Mouse (Mus musculus) spleen, postnatal 36 days (tissue): ENCODE data around the gene Prr13.

Experiments used
- DNase-seq, 2 experiments: peaks; one replicate each; pipeline ENCODE4 v3.0.0; 2022; ENCODE audit warnings: low spot score in 2 of 2, mixed read lengths in 1 of 2

The Prr13 gene

DNA sequence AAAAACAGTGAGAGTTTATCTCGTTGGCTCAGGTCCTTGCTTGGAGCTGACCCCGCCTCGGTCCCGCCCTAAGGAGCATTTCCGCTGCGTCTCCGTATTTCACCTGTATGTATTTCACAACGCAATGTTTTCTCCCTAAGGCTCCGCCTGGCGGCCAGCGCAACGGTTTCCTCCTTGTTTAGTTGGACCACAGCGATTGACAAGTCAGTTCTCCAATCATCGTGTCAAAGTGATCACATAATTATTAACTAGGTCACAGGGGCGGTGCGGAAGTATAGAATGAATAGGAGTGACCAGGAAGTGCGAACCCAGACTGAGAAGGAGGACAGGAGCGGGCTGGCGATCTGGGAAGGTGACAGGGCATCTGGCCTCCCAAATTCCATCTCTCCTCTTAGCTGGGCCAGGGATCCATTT, at the start of gene Prr13:
Gene Prr13, plus strand, starts transcription at position 125 of the 414 bp plus-strand sequence.
- DNase-seq = peak; percentile 95 to 97

DNA sequence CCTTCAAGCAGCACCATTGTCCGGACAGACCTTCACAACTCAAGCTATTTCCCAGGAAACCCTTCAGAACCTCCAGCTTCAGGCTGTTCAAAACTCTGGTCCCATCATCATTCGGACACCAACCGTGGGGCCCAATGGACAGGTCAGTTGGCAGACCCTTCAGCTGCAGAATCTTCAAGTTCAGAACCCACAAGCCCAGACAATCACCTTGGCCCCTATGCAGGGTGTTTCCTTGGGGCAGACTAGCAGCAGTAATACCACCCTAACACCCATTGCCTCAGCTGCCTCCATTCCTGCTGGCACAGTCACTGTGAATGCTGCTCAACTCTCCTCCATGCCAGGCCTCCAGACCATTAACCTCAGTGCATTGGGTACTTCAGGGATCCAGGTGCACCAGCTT, 49.5 kb upstream of the Prr13 start:
- DNase-seq = no peak

DNA sequence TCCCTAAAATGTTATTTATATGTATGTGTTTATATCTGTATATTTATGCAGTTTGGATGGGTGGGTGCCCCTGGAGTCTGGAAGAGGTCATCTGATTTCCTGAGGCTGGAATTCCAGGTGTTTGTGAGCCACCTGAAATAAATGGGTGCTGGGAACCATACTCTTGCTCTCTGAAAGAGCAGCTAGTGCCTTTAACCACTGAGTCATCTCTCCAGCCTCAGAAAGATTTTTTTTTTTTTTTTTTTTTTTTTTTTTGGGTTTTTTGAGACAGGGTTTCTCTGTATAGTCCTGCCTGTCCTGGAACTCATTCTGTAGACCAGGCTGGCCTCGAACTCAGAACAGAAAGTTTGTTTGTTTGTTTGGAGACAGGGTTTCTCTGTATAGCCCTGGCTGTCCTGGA, 47.8 kb upstream of the Prr13 start:
- no peak for DNase-seq

DNA sequence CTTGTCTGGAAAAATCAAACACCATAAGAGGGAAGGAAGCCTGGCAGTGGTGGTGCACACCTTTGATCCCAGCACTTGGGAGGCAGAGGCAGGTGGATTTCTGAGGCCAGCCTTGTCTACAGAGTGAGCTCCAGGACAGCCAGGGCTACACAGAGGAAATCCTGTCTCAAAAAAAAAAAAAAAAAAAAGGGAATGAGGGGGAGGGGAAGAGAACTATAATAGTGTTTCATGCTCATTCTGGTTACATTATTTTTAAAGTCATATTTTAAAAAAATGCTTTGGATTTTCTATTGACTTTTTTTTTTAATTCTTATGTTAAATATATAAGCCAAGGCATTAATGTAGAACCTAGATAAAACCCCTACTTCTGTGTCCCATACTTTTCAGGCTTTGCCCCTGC, 45.1 kb upstream of the Prr13 start:
- DNase-seq = no peak

DNA sequence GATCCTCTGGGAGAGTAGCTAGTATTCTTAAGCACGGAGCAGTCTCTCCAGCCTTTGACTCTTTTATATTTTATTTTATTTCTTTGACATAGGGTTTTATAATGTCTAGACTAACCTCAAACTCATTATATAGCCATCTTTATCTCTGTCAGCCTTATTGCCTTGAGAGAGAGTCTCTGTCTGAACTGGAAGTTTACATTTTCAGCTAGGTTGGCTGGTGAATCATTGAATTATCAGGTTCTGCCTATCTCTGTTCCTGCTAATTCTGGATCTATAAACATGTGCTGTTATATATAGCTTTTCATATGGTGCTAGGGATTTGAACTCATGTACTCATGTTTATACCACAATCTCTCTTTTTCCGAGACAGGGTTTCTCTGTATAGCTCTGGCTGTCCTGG, 41.3 kb upstream of the Prr13 start:
- no peak for DNase-seq

DNA sequence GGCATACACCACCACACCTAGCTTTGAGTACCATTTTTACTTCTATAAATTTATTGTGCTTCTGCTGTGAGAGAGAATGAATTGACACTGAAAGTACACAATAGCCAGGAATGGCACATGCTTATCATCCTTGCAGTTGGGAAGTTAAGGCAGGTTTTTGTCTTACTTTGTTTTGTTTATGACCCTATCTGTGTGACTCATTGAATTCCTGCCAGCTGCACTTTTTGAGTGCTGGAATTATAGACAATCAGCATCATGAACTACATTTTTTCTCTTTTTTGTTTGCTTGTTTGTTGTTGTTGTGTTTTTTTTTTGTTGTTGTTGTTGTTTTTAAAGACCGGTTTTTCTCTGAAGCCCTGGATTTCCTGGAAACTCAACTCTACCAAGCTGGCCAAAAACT, 37.8 kb upstream of the Prr13 start:
- DNase-seq = no peak

DNA sequence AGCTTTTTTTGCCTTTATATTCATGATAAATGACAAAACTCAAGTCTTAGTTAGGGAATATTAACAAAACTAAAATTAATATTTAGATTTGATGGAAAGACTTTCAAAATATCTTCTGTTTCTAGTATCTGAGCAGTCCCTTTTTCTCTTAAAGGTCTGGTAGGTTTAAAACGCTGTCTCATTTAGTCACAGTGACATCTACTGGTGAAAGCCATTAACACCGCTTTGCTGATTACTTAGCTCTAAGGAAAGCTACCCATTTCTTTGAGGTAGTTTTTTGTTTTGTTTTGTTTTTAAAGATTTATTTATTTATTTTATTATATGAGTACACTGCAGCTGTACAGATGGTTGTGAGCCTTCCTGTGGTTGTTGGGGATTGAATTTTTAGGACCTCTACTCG, 37.4 kb upstream of the Prr13 start:
- DNase-seq = peak; percentile 22 to 37

DNA sequence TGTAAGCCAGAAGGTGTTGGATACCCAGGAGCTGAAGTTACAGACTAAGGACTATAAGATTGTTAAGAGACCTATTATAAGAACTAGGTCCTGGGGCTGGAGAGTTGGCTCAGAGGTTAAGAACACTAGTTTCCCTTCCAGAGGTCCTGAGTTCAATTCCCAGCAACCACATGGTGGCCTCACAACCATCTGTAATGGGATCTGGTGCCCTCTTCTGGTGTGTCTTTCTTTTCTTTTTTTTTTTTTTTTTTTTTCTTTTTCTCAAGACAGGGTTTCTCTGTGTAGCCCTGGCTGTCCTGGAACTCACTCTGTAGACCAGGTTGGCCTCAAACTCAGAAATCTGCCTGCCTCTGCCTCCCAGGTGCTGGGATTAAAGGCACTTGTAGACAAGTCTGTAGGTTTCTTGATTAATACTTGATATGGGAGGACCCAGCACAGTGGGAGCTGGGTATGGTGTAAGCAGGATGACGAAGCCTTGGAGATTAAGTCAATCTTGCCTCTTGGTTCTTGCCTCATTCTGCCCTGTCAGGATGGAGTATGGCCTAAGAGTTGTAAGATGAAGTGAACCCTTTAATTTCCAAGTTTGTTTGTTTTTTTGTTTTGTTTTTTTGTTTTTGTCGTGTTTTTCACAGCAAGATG, 35.1 kb upstream of the Prr13 start:
- DNase-seq = no peak

DNA sequence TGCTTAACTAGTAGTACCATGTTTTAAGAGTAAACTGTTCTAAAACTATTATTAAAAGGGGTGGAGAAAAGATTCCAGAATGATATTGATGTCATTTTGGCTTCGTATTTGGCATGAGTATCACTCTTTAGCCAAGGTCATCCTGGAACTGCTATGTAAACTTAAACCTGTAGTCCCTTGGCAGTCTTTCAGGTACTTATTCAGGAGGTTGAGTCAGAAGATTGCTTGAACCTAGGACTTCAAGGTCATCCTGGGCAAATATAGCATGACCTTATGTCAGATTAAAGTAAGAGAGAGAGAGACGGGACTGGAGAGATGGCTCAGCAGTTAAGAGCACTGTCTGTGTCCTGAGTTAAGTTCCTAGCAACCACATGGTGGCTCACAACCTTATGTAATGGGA, 34.2 kb upstream of the Prr13 start:
- DNase-seq = no peak

DNA sequence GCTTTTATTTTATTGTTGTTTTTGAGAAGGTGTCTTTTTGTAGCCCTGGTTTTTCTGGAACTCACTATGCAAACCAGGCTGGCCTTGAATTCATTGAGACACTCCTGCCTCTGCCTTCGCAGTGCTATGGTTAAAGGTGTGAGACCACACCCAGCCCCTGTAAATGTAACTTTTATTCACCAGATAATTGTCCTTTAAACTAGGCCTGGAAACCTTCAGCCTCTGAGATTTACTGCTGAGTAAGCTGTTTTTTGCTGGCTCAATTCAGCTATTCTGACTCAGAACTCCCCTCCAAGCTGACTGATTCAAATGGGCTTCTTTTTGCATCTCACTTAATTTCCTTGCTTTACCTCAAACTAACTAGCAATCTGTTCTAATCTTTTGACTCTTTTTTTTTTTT, 31.9 kb upstream of the Prr13 start:
- DNase-seq = no peak

DNA sequence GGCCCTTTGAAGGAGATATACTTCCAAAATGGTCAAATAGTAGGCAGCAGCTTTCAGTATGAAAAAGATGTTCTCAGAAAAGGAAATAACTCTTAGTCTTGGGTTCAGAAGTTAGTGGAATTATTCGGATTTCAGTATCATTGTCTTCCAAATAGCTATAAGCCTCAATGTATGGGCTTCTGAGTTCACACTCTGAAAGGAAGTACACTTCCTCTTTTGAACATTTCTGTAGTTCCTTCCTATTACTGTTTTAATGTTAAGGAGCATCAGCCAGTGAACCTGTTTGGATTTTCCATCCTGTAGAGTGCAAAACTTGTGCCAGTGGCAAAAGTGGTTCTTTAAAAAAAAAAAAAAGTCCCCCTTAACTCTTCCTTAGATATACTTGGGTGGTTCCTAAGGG, 26.8 kb upstream of the Prr13 start:
- DNase-seq = no peak

DNA sequence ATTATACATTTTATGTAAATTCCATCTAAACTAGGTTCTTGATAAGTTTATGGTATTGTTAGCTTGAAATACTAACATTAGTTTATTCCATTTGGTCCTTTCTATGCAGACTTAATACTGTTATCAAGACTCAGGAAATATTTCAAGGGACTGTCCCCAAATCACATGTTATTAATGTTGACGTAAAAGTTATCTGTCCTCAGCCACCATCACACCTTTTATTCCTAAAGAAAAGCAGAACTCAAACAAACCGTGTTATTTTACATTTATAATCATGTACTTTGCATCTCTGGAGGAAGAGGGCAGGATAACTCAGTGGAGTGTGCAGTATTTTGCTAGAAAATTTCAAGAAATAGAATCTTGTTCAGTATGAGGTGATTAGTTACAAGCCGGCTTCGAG, 25.7 kb upstream of the Prr13 start:
- no peak for DNase-seq

DNA sequence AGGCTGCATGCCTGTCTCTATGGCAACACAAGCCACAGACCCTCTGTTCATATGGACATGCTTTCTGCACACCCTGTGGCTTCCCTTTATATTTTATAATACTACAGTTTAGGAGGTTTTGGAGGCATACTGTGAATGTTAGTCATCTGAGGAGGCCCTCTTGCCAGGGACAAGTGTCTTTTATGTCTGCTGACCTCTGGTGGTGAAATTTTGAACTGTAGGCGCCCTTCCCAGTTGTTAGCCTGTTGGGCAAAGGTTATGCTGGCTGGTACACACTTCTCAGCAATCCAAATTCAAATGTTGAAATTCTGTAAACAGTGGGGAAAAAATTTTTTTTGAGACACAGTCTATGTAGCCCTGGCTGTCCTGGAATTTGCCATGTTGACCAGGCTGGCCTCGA, 16.3 kb upstream of the Prr13 start:
- peak; percentile 60 to 70 for DNase-seq

DNA sequence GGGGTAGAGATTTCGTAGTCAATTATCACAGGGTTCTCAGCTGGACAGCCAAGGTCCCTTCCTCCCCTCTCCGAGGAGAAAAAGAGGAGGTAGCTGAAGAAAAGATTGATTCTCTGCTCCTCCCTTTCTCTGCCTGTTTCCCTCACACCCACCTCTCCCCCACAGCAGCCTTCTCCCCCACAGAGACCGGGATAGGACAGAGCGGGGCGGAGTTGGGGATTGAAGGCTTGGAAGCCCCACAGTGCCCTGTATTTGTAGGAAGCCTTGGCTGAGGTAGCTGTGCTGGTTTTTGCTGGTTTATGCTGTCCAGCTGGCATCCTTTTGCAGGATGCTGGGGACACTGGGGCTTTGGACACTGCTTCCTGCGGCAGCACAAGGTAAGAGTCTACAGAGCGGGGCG, 13.7 kb upstream of the Prr13 start, which contains the start of gene Amhr2:
Gene Amhr2, plus strand, starts transcription at position 222 of the 400 bp plus-strand sequence.
- DNase-seq = no peak

DNA sequence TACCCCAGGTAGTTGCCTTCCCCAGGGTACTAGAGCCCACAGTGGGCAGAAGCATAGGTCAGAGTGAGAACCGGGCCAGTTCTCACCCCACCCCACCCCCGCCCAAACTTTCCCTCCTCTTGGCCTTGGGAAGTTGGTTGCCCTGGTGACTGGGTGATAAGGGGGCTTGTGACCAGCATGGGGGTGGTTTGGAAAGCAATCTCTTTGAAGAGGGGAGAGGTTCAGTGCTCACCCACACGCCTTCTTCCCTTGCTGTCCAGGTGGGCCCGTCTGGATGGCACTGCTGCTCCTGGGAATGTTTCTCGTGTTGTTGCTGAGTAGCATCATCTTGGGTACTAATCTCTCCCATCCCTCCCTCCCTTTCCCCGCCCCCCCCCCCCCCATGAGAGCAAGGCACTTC, 12.4 kb upstream of the Prr13 start:
- no peak for DNase-seq

DNA sequence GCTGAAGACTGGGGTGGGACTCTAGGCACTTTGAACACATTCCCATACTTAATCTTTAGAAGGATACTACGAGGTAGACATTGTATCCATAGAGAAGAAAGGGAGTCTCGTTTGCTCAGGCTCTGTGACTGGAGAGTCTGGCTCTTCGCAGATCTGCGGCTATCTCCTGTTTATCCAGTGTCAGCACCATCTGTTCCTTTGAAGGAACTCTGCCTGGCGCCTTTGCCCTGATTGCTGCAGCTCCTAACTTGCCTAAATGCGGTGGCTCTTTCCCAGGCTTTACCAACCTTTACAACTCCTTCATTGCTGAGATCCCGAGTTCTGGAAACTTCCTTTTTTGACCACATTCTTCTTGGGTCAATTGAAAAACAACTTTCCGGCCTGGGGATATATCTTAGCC, 9.5 kb upstream of the Prr13 start:
- DNase-seq = no peak

DNA sequence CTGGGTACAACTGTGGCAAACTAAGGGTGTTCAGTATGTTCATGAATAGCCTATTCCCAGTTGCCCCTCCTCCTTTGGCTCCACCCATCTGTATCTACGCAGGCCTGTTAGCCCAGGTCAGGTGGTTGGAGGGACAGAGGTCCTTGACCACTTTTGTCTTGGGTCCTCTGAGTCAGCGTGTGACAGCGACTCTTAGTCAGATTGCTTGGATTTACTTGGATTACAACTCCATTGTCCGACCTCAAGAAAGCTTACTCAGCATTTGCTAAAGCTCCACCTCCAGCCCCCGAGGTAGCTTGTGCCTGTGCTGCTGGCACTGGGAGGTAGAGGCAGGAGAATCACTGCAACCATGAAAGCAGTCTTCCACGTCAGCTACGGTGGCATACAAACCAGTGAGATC, 7.9 kb upstream of the Prr13 start:
- DNase-seq = no peak

DNA sequence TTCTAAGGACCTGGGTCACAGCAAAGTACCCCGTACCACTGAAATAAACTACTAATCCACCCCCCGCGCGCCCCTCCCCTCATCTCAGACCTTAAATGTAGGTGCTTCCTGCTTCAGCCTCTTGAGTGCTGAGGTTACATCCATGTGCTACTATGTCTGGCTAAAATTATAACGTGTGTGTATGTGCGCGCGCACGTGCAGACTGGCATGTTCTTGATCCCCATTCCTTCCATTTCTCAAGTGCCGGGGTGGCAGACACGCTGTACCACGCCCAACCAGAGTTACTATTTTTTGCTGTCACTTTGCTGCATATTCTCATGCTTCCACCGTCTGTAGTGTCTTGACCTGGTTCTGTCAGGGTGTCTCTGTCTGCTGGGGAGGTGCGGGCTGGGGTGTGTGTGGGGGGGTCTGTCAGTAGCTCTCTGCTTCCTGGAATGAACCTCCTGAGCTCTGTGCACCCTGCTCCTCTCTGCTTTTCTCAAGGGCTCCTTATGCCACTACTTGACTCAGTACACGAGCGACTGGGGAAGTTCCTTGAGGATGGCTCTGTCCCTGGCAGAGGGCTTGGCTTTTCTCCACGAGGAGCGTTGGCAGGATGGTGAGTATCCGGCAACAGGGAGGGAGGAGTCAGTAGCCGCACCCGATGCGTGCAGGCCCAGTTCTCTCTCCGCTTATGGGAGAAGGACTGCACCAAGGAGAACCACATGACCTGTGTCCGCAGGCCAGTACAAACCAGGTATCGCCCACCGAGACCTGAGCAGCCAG, 7.0 kb upstream of the Prr13 start:
- DNase-seq = no peak

DNA sequence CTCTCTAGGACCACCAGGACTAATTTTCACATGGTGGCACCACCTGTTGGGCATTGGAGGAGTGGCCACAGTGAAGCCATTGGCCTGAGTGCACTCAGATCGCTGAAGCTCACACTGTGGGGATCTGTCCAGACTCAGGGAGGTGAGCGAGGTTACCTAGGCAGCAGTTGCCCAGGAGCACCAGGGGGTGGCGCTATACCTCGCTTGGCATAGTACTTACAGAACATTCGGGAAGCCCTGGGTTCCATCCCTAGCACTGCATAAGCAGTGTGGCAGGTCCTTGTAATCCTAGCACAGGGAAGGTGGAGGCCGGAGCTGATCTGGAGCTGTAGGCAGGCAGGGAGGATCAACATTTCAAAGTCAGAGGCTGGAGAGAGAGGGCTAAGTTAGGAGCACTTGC, 2.8 kb upstream of the Prr13 start:
- DNase-seq = no peak

DNA sequence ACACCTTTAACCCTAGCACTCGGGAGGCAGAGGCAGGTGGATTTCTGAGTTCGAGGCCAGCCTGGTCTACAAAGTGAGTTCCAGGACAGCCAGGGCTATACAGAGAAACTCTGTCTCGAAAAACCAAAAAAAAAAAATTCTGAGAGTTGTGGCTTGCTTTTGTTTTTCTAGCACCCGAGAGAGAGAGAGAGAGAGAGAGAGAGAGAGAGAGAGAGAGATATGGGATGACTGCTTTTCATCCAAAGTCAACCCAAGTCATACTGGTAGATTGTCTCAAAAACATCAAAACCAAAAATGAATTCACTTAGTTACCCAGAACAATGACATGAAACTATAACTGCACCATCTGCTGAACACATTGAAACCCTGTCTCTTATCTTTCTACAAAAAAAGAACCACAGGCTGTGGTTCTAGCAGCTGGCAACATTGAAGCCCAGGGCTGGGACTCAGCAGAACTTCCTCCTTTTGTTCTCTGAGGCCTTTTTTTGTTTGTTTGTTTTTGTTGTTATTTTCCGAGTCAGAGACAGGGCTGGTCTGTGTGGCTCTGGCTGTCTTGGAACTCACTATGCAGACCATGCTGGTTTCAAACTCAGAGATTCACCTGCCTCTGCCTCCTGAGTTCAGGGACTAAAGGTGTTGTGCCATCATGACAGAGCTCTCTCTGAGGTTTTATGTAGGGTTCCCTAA, 635 bp upstream of the Prr13 start:
- DNase-seq = peak in 1 of 2 experiments; percentile 31

DNA sequence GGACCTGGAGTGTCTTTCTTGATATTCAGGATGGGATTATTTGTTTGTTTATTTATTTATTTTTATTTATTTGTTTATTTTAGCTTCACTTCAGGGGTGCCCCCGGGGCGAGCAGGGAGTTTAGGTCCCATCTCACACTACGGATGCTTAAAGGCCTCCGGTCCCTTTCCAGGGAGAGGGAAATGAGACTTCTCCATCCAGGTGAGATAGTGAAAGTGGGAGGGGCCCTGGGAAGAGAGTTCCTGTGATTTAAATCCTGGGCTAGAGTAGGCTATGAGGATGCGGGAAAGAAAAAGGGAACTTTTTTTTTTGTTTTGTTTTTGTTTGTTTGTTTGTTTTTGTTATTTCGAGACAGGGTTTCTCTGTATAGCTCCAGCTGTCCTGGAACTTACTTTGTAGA, 553 bp downstream of the Prr13 start:
- peak in 1 of 2 experiments; percentile 27 for DNase-seq

DNA sequence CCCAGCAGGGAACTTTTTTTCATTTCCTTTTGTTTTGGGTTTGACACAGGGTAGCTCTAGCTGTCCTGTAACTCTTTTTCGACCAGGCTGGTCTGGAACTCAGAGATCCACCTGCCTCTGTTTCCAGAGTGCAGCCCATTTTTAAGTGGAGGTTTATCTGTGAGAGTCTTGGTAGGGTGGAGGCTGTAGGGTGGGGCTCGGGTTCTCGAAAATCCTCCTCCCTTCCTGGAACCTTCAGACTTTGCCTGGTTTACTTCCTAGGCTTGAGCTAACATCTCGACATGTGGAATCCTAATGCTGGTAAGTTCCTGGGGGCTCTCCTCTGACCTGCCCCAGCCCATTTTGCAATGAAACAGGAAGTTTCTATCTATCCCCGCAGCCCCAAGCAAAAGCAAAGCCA, 1.0 kb downstream of the Prr13 start:
- DNase-seq = peak in 1 of 2 experiments; percentile 26

DNA sequence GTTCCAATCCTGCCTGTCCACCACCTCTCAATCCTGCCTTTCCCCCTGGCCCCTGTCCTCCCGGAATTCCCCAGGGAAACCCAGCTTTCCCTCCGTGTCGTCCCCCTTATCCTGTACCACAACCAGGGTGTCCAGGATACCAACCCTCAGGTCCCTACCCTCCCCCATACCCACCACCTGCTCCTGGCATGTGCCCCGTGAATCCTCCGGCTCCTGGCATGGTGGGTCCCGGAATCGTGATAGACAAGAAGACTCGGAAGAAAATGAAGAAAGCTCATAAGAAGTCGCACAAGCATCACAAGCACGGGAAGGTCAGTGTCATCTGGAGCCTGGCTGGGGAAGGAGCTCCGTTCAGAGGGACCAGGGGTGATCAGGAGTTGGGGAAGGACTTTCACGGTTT, 1.6 kb downstream of the Prr13 start:
- peak in 1 of 2 experiments; percentile 22 for DNase-seq
